Mouse (Mus musculus) NIH3T3 (cell line): Measurements from ENCODE around the gene B3galt1.

Source experiments
- DNase-seq: peaks from one replicate; pipeline ENCODE4 v3.0.0-alpha.2; 2012; ENCODE audit warnings: low read depth

The B3galt1 gene

GRCm38 (mm10) chr2:67931994-67932393, 366.3 kb downstream of the B3galt1 start:
- DNase-seq: no peak

GRCm38 (mm10) chr2:67948408-67948807, 382.7 kb downstream of the B3galt1 start:
- DNase-seq: no peak

GRCm38 (mm10) chr2:67956182-67956581, 390.5 kb downstream of the B3galt1 start:
- DNase-seq: no peak

- no peak for DNase-seq
Observed at GRCm38 (mm10) chr2:67957561-67957960, 391.9 kb downstream of the B3galt1 start.

GRCm38 (mm10) chr2:67960711-67961110, 395.0 kb downstream of the B3galt1 start:
- no peak for DNase-seq

GRCm38 (mm10) chr2:67968812-67969211, 403.1 kb downstream of the B3galt1 start:
- DNase-seq: no peak

GRCm38 (mm10) chr2:67971091-67971490, 405.4 kb downstream of the B3galt1 start:
- DNase-seq: no peak

- DNase-seq: no peak
Observed at GRCm38 (mm10) chr2:67971576-67971975, 405.9 kb downstream of the B3galt1 start.

- no peak for DNase-seq
Observed at GRCm38 (mm10) chr2:67975764-67976163, 410.1 kb downstream of the B3galt1 start.

- DNase-seq: peak; percentile 27
Observed at GRCm38 (mm10) chr2:67976488-67976887, 410.8 kb downstream of the B3galt1 start.

- no peak for DNase-seq
Observed at GRCm38 (mm10) chr2:67977620-67978262, 412.1 kb downstream of the B3galt1 start.

- no peak for DNase-seq
Observed at GRCm38 (mm10) chr2:67983563-67983962, 417.9 kb downstream of the B3galt1 start.

GRCm38 (mm10) chr2:67985133-67985532, 419.5 kb downstream of the B3galt1 start:
- DNase-seq: no peak

GRCm38 (mm10) chr2:67993421-67993820, 427.8 kb downstream of the B3galt1 start:
- DNase-seq: no peak

GRCm38 (mm10) chr2:68003091-68003490, 437.4 kb downstream of the B3galt1 start:
- no peak for DNase-seq

- no peak for DNase-seq
Observed at GRCm38 (mm10) chr2:68005210-68005609, 439.5 kb downstream of the B3galt1 start.

- DNase-seq: no peak
Observed at GRCm38 (mm10) chr2:68005711-68006110, 440.0 kb downstream of the B3galt1 start.

- peak; percentile 2 for DNase-seq
Observed at GRCm38 (mm10) chr2:68011336-68011735, 445.7 kb downstream of the B3galt1 start.

GRCm38 (mm10) chr2:68020251-68020680, 454.6 kb downstream of the B3galt1 start:
- no peak for DNase-seq

GRCm38 (mm10) chr2:68021541-68022152, 456.0 kb downstream of the B3galt1 start:
- DNase-seq: peak; percentile 4

GRCm38 (mm10) chr2:68028811-68029210, 463.1 kb downstream of the B3galt1 start:
- DNase-seq: no peak

- no peak for DNase-seq
Observed at GRCm38 (mm10) chr2:68034711-68035110, 469.0 kb downstream of the B3galt1 start.

- DNase-seq: no peak
Observed at GRCm38 (mm10) chr2:68040752-68041151, 475.1 kb downstream of the B3galt1 start.

- DNase-seq: no peak
Observed at GRCm38 (mm10) chr2:68052481-68052880, 486.8 kb downstream of the B3galt1 start.
